Mouse (Mus musculus): ENCODE data around the gene Apbb2. TPM values are rescaled to one million over a fixed set of nuclear protein-coding genes. Genes with fewer than 3 reads are reported as not detected.

Apbb2 gene
- total RNA-seq, 2 experiments from 2014 or later = 54.5 to 58.6 TPM

- Histone ChIP-seq H3K27ac (no peak overlapping the region), H3K4me3 (no peak overlapping the region)
- TF ChIP-seq CTCF (conservative IDR thresholded peaks at IDR 0.05) = no peak
- DNase-seq (ENCODE audit: low spot score in 2 of 2) = no peak
Measured at GRCm38 (mm10) chr5:66518411-66519006, 100.1 kb downstream of the Apbb2 start.

DNA sequence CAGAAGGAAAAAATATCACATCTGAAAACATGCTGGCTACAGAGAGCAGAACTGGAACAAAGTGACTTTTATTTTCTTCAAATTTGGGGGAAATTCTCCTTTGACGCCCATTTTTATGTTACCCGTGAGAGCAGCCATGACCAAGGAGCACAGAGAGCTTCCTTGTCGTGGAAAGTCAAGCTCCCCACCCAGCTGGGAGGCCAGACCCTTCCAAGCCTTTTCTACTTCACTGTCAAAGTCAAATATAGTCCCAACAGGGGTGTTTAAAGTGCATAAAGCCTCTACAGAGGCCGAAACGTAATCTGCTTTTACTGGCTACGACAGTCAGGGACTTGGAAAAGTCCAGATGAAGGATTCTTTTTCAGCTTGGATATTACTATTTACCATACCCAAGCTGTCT is 101.1 kb downstream of the Apbb2 start:
- Histone ChIP-seq H3K27ac (no peak overlapping the region), H3K4me3 (no peak overlapping the region)
- no peak for TF ChIP-seq CTCF (conservative IDR thresholded peaks at IDR 0.05)
- DNase-seq (ENCODE audit: low spot score in 2 of 2) = no peak

GRCm38 (mm10) chr5:66516311-66516710 is 102.3 kb downstream of the Apbb2 start:
- no peak for DNase-seq (ENCODE audit: low spot score in 2 of 2)
- no peak for TF ChIP-seq CTCF (conservative IDR thresholded peaks at IDR 0.05)
- H3K27ac ChIP-seq = no peak overlapping the region

GRCm38 (mm10) chr5:66515271-66515670 is 103.3 kb downstream of the Apbb2 start:
- no peak for DNase-seq (ENCODE audit: low spot score in 2 of 2)
- no peak for TF ChIP-seq CTCF (conservative IDR thresholded peaks at IDR 0.05)
- Histone ChIP-seq H3K27ac (no peak overlapping the region), H3K4me3 (no peak overlapping the region)

More at GRCm38 (mm10) chr5:66516311-66516710, 102.3 kb downstream of the Apbb2 start:
- H3K4me3 ChIP-seq = no peak overlapping the region

DNA sequence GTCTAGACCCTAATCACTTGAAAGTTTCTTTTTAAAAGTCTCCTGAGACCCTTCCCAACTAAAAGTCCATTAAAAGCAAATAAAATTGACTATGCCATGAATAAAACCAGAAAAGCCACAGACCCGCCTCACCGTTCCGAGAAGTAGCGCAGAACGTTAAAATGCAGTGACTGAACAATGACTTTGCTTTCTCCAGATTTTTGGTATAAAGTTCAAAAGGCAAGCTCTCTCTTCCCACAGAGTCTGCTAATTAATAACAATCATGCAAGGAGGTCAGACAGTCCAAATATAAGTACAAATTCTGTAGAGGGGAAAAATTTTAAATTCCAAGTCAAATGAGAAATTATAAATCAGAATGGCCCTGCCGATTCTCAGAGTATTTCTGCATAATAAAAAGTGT is 103.9 kb downstream of the Apbb2 start:
- no peak for TF ChIP-seq CTCF (conservative IDR thresholded peaks at IDR 0.05)
- DNase-seq (ENCODE audit: low spot score in 2 of 2) = no peak
- no peak overlapping the region for H3K4me3 ChIP-seq
- H3K27ac ChIP-seq = no peak overlapping the region

DNA sequence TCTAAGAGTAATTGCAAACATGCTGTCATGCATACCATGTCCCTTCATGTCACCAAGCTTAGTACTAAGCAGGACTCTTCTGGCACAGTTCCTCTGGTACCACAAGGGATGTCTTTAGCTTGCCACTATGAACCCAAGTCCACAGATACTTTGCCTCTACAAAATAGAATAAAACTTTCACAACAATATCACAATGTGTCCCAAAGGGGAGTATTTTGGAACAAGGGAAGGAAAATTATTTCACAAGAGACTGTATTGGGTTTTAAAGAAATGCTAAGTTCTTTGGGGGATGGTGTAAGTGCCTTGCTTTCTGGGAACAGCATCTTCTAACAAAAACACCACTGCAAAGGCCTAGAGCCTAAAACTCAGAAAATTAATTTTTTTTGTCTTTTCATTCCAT is 105.2 kb downstream of the Apbb2 start:
- no peak for TF ChIP-seq CTCF (conservative IDR thresholded peaks at IDR 0.05)
- DNase-seq (ENCODE audit: low spot score in 2 of 2) = no peak
- H3K27ac ChIP-seq = no peak overlapping the region
- H3K4me3 ChIP-seq = no peak overlapping the region

DNA sequence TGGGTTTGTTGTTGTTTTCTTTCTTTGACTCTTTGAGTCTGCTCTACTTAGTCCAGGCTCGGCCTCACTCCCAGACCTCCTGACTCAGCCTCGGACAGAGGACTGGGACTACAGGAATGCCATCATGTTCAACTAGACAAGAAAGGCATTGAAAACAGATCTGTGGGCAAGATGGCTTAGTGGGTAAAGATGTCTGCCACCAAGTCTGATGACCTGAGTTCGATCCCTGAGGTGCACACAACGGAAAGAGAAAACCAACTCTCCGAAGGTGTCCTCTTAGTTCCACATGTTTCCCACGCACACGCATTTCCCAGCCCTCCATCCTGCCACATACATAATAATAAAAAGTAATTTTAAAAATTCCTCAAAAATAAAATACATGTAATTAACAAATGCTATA is 106.1 kb downstream of the Apbb2 start:
- no peak overlapping the region for H3K4me3 ChIP-seq
- DNase-seq (ENCODE audit: low spot score in 2 of 2) = no peak
- H3K27ac ChIP-seq = no peak overlapping the region
- TF ChIP-seq CTCF (conservative IDR thresholded peaks at IDR 0.05) = no peak

- Histone ChIP-seq H3K4me3 (no peak overlapping the region), H3K27ac (no peak overlapping the region)
- TF ChIP-seq CTCF (conservative IDR thresholded peaks at IDR 0.05) = no peak
- no peak for DNase-seq (ENCODE audit: low spot score in 2 of 2)
Measured at GRCm38 (mm10) chr5:66510716-66511115, 107.9 kb downstream of the Apbb2 start.

- H3K4me3 ChIP-seq = no peak overlapping the region
- no peak overlapping the region for H3K27ac ChIP-seq
- TF ChIP-seq CTCF (conservative IDR thresholded peaks at IDR 0.05) = no peak
- DNase-seq (ENCODE audit: low spot score in 2 of 2) = no peak
Measured at GRCm38 (mm10) chr5:66509151-66509550, 109.4 kb downstream of the Apbb2 start.

DNA sequence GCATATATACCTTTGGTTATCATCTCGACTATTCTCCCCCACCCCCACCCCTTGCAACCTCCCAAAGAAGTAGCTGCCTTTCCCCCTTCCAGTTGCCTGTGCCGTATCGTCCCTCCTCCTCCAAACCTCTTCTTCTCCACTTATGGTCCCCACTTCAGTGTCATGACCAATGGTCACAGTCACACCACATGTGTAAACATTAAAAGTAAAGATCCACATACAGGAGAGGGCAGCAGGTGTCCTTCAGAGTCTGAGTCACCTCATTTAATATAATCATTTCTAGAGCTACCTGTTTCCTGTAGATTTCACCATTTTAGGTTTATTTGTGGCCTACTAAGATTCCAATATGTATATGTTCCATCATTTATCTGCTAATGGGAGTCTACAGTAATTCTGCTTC is 113.0 kb downstream of the Apbb2 start:
- no peak overlapping the region for H3K27ac ChIP-seq
- TF ChIP-seq CTCF (conservative IDR thresholded peaks at IDR 0.05) = no peak
- no peak for DNase-seq (ENCODE audit: low spot score in 2 of 2)
- no peak overlapping the region for H3K4me3 ChIP-seq

DNA sequence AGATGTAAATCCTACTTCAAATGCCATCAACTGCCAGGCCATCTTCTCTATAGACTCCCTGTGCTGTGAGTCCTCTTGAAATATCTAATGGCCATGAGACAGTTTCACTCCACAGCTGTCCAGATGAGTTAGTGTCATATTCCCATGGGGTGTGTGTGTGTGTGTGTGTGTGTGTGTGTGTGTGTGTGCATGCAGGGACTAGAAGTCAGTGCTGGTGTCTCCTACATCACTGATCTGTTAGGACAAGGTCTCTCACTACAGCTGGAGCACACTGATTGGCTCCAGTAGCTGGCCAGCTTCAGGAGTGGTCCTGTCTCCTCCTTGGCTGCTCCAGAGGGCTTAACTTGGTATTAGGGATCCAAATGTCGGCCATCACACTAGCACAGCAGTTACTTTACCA is 113.5 kb downstream of the Apbb2 start:
- H3K27ac ChIP-seq = no peak overlapping the region
- TF ChIP-seq CTCF (conservative IDR thresholded peaks at IDR 0.05) = no peak
- DNase-seq (ENCODE audit: low spot score in 2 of 2) = no peak
- no peak overlapping the region for H3K4me3 ChIP-seq

GRCm38 (mm10) chr5:66504434-66504747 is 114.2 kb downstream of the Apbb2 start:
- no peak for TF ChIP-seq CTCF (conservative IDR thresholded peaks at IDR 0.05)
- Histone ChIP-seq H3K27ac (peak overlapping the region; percentile 7; the same call in 1 of the 2 replicates), H3K4me3 (no peak overlapping the region)
- no peak for DNase-seq (ENCODE audit: low spot score in 2 of 2)

DNA sequence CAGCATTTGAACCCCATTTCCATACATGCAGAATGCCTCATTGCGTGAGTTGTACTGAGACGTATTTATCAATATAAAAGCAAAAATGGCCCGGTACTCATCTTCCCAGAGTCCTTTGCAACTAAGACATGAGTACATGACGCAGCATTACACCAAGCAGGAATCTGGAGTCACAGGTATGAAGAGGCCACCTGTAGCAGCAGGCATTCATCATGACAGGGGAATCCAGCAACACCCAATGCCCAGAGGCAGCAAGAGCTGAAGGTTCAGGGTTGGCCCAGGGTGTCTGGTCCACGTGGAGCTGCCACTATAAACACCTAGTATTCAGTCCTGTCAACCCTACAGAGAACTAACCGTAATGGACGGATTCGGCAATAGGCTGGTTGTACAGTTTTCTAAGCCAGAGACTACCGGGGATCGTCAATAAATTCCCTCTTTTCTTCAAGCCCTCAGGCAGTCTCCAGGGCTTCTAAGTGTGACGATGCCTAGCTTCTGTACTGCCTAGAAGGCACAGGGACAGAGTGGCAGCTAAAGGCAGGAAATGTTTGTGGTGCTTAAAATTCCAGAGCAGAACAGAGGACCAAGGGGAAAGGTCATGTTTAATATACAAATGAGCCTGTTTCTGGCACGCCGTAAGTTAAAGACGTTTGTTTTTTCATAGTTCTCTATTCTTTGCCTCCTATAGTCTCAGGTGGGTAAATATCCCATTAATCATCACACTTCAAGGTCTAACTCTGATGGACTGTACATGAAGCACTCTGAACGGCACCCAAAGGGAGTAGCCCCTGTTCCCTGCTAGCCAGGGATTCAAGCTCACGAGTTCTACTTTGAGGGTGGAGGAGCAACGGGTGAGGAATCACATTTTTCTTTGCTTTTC is 114.8 kb downstream of the Apbb2 start:
- Histone ChIP-seq H3K27ac (peak overlapping the region; percentile 7; the same call in 1 of the 2 replicates), H3K4me3 (no peak overlapping the region)
- no peak for TF ChIP-seq CTCF (conservative IDR thresholded peaks at IDR 0.05)
- no peak for DNase-seq (ENCODE audit: low spot score in 2 of 2)

DNA sequence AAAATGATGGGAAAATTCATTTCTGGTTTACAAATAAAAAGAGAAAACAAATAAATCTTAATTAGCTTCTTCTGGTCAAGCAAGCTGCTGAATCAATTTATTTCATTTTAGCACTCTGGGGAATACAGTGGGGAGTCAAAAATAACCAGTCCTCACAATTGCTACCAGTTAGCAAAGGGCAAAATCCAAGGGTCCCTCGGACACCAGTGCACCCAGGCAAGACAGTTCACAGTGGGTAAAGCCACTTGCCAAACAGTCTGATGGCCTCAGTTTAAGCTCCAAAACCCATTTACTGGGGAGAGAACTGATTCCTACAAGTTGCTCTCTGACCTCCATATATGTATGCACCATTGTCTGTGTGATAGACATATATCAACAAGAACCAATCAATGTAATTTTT is 115.6 kb downstream of the Apbb2 start:
- Histone ChIP-seq H3K4me3 (no peak overlapping the region), H3K27ac (no peak overlapping the region)
- no peak for DNase-seq (ENCODE audit: low spot score in 2 of 2)
- TF ChIP-seq CTCF (conservative IDR thresholded peaks at IDR 0.05) = no peak

Data from layer of hippocampus, adult 2 months (tissue).